Mouse (Mus musculus): ENCODE results near the gene Noc2l. TPM values are rescaled to one million over a fixed set of nuclear protein-coding genes. Genes with fewer than 3 reads are reported as not detected.

Noc2l gene
- polyA plus RNA-seq, 1 experiment: 61.3 TPM

GRCm38 (mm10) chr4:156227752-156228392 is 7.9 kb upstream of the Noc2l start:
- no peaks in the 10 kb centered on the region for H3K79me2 ChIP-seq (ENCODE audit: control insufficient read depth, insufficient read depth)
- H3K4me2 ChIP-seq (ENCODE audit: low read depth): peak overlapping the region; percentile 31
- no peaks in the 10 kb centered on the region for H3K27me3 ChIP-seq (ENCODE audit: control insufficient read depth, insufficient read depth, insufficient read length)
- TF ChIP-seq USF1 (IDR thresholded peaks at IDR 0.05; ENCODE audit: low read depth): no peak
- TF ChIP-seq SRF (IDR thresholded peaks at IDR 0.05; ENCODE audit: control insufficient read depth, insufficient read length, low read depth): no peak
- TF ChIP-seq CEBPB (IDR thresholded peaks at IDR 0.05; ENCODE audit: insufficient read depth, poor library complexity, severe bottlenecking): no peak
- peak; percentile 34 for TF ChIP-seq POLR2AphosphoS2 (IDR thresholded peaks at IDR 0.05; ENCODE audit: insufficient read length, low read depth)
- TF ChIP-seq MYOG (IDR thresholded peaks at IDR 0.05; ENCODE audit: control insufficient read depth in 1 of 3, insufficient read depth in 1 of 3, insufficient read length in 2 of 3, low read depth in 2 of 3): no peak
- no peak for TF ChIP-seq E2F4 (IDR thresholded peaks at IDR 0.05; ENCODE audit: insufficient read depth)
- no peak for TF ChIP-seq REST (IDR thresholded peaks at IDR 0.05; ENCODE audit: insufficient read depth, insufficient read length)
- TF ChIP-seq TCF12 (IDR thresholded peaks at IDR 0.05; ENCODE audit: insufficient read depth, poor library complexity, severe bottlenecking): no peak
- no peak for TF ChIP-seq TCF3 (IDR thresholded peaks at IDR 0.05; ENCODE audit: insufficient read length, low read depth)
- TF ChIP-seq POLR2A (IDR thresholded peaks at IDR 0.05; ENCODE audit: insufficient read length, low read depth): peak; percentile 16
- no peak overlapping the region for H3K4me3 ChIP-seq
- no peaks in the 10 kb centered on the region for H3K36me3 ChIP-seq (ENCODE audit: control insufficient read depth, insufficient read depth)
- H3ac ChIP-seq (ENCODE audit: control insufficient read depth, insufficient read length): no peak overlapping the region

- no peak overlapping the region for H3K4me3 ChIP-seq
Observed at GRCm38 (mm10) chr4:156228393-156229024, 7.3 kb upstream of the Noc2l start.

GRCm38 (mm10) chr4:156234021-156234501 is 1.7 kb upstream of the Noc2l start:
- Histone ChIP-seq H3K27me3 (ENCODE audit: control insufficient read depth, insufficient read depth, insufficient read length) (no peaks in the 10 kb centered on the region), H3ac (ENCODE audit: control insufficient read depth, insufficient read length) (peak overlapping the region; percentile 66), H3K79me2 (ENCODE audit: control insufficient read depth, insufficient read depth) (peaks cover 3% of the 10 kb centered on the region), H3K36me3 (ENCODE audit: control insufficient read depth, insufficient read depth) (no peaks in the 10 kb centered on the region), H3K4me2 (ENCODE audit: low read depth) (peak overlapping the region; percentile 83), H3K4me3 (peak overlapping the region; percentile 55)
- no peak for TF ChIP-seq E2F4 (IDR thresholded peaks at IDR 0.05; ENCODE audit: insufficient read depth)
- peak; percentile 30 for TF ChIP-seq USF1 (IDR thresholded peaks at IDR 0.05; ENCODE audit: low read depth)
- no peak for TF ChIP-seq POLR2AphosphoS2 (IDR thresholded peaks at IDR 0.05; ENCODE audit: insufficient read length, low read depth)
- no peak for TF ChIP-seq CEBPB (IDR thresholded peaks at IDR 0.05; ENCODE audit: insufficient read depth, poor library complexity, severe bottlenecking)

More at GRCm38 (mm10) chr4:156228393-156229024, 7.3 kb upstream of the Noc2l start:
- no peaks in the 10 kb centered on the region for H3K79me2 ChIP-seq (ENCODE audit: control insufficient read depth, insufficient read depth)
- H3K27me3 ChIP-seq (ENCODE audit: control insufficient read depth, insufficient read depth, insufficient read length): no peaks in the 10 kb centered on the region
- peak in 1 of 3 experiments; percentile 42 for TF ChIP-seq MYOG (IDR thresholded peaks at IDR 0.05; ENCODE audit: control insufficient read depth in 1 of 3, insufficient read depth in 1 of 3, insufficient read length in 2 of 3, low read depth in 2 of 3)
- no peak for TF ChIP-seq POLR2AphosphoS2 (IDR thresholded peaks at IDR 0.05; ENCODE audit: insufficient read length, low read depth)
- TF ChIP-seq MYOD1 (IDR thresholded peaks at IDR 0.05; ENCODE audit: control insufficient read depth in 1 of 3, insufficient read length in 2 of 3, low read depth in 2 of 3): peak in 1 of 3 experiments; percentile 38
- no peak for TF ChIP-seq SRF (IDR thresholded peaks at IDR 0.05; ENCODE audit: control insufficient read depth, insufficient read length, low read depth)
- peak overlapping the region; percentile 31 for H3K4me2 ChIP-seq (ENCODE audit: low read depth)
- H3K36me3 ChIP-seq (ENCODE audit: control insufficient read depth, insufficient read depth): no peaks in the 10 kb centered on the region
- H3ac ChIP-seq (ENCODE audit: control insufficient read depth, insufficient read length): no peak overlapping the region

- Histone ChIP-seq H3K36me3 (ENCODE audit: control insufficient read depth, insufficient read depth) (no peaks in the 10 kb centered on the region), H3K27me3 (ENCODE audit: control insufficient read depth, insufficient read depth, insufficient read length) (no peaks in the 10 kb centered on the region), H3ac (ENCODE audit: control insufficient read depth, insufficient read length) (peak within 1 kb of the TSS; percentile 66), H3K4me2 (ENCODE audit: low read depth) (peak within 1 kb of the TSS; percentile 96), H3K79me2 (ENCODE audit: control insufficient read depth, insufficient read depth) (peaks cover 3% of the 10 kb centered on the region), H3K4me3 (peak within 1 kb of the TSS; percentile 55)
- peak; percentile 56 for TF ChIP-seq POLR2A (IDR thresholded peaks at IDR 0.05; ENCODE audit: insufficient read length, low read depth)
- TF ChIP-seq MAX (IDR thresholded peaks at IDR 0.05; ENCODE audit: low read depth): no peak
- peak in 1 of 3 experiments; percentile 58 for TF ChIP-seq MYOG (IDR thresholded peaks at IDR 0.05; ENCODE audit: control insufficient read depth in 1 of 3, insufficient read depth in 1 of 3, insufficient read length in 2 of 3, low read depth in 2 of 3)
Observed at GRCm38 (mm10) chr4:156234701-156235213, 1.1 kb upstream of the Noc2l start, which contains the start of gene Plekhn1. Gene Plekhn1 (minus strand): TSS chr4:156234857.

GRCm38 (mm10) chr4:156235360-156235770 is 445 bp upstream of the Noc2l start:
- Histone ChIP-seq H3K79me2 (ENCODE audit: control insufficient read depth, insufficient read depth) (peaks cover 3% of the 10 kb centered on the region), H3K27me3 (ENCODE audit: control insufficient read depth, insufficient read depth, insufficient read length) (no peaks in the 10 kb centered on the region), H3ac (ENCODE audit: control insufficient read depth, insufficient read length) (peak overlapping the region; percentile 66), H3K4me2 (ENCODE audit: low read depth) (peak overlapping the region; percentile 92), H3K4me3 (peak overlapping the region; percentile 55), H3K36me3 (ENCODE audit: control insufficient read depth, insufficient read depth) (peaks cover 3% of the 10 kb centered on the region)
- no peak for TF ChIP-seq REST (IDR thresholded peaks at IDR 0.05; ENCODE audit: insufficient read depth, insufficient read length)
- no peak for TF ChIP-seq TCF12 (IDR thresholded peaks at IDR 0.05; ENCODE audit: insufficient read depth, poor library complexity, severe bottlenecking)
- no peak for TF ChIP-seq MYOG (IDR thresholded peaks at IDR 0.05; ENCODE audit: control insufficient read depth in 1 of 3, insufficient read depth in 1 of 3, insufficient read length in 2 of 3, low read depth in 2 of 3)
- TF ChIP-seq TCF3 (IDR thresholded peaks at IDR 0.05; ENCODE audit: insufficient read length, low read depth): no peak
- no peak for TF ChIP-seq POLR2A (IDR thresholded peaks at IDR 0.05; ENCODE audit: insufficient read length, low read depth)
- no peak for TF ChIP-seq USF1 (IDR thresholded peaks at IDR 0.05; ENCODE audit: low read depth)
- TF ChIP-seq MAX (IDR thresholded peaks at IDR 0.05; ENCODE audit: low read depth): no peak
